In genomic region chr5:142262060-142262459, GRCm38 (mm10) we compare ENCODE assay signal across 28 mouse cellular contexts.
"Had no signal": no experiment of that assay in that cellular context is flagged by ENCODE, and none has a peak within 500 bp of the region (broad histone marks: within the 10 kb centered on the region; RNA-seq: fewer than 3 reads in every experiment).

No protein-coding gene starts in this region.

- H3K4me1 ChIP-seq: heart, embryonic 13.5 days; heart, embryonic 15.5 days; hindbrain, embryonic 12.5 days; intestine, embryonic 15.5 days; kidney, embryonic 15.5 days; limb, embryonic 13.5 days; limb, embryonic 15.5 days; liver, embryonic 12.5 days had no signal

- H3K4me2 ChIP-seq: heart, embryonic 11.5 days; heart, embryonic 13.5 days; heart, embryonic 15.5 days; hindbrain, embryonic 12.5 days; hindbrain, embryonic 14.5 days; intestine, embryonic 15.5 days; kidney, embryonic 15.5 days; limb, embryonic 13.5 days; limb, embryonic 15.5 days; liver, embryonic 12.5 days had no signal

- DNase-seq: gastrocnemius, adult 2 months; gastrocnemius, postnatal 10 days; gastrocnemius, postnatal 25 days; heart, adult 2 months; heart, postnatal 14 days; heart, postnatal 36 days; kidney, adult 2 months; kidney, adult 9 months; kidney, postnatal 14 days; kidney, postnatal 36 days; layer of hippocampus, adult 9-11 months; layer of hippocampus, postnatal 36 days; left cerebral cortex, postnatal 4 days had no signal

- H3K4me3 ChIP-seq: gastrocnemius, adult 2 months; heart, adult 2 months; heart, embryonic 13.5 days; heart, embryonic 15.5 days; hindbrain, embryonic 10.5 days; hindbrain, embryonic 12.5 days; intestine, embryonic 15.5 days; kidney, embryonic 15.5 days; limb, embryonic 13.5 days; limb, embryonic 15.5 days; liver, embryonic 12.5 days had no signal

- H3K27ac ChIP-seq: gastrocnemius, adult 2 months; heart, adult 2 months; heart, embryonic 13.5 days; heart, embryonic 15.5 days; hindbrain, embryonic 10.5 days; hindbrain, embryonic 12.5 days; hindbrain, embryonic 14.5 days; intestine, embryonic 15.5 days; kidney, embryonic 15.5 days; kidney, postnatal 0 days; limb, embryonic 13.5 days; limb, embryonic 15.5 days; liver, embryonic 12.5 days had no signal

- H3K9ac ChIP-seq: heart, embryonic 13.5 days; heart, embryonic 15.5 days; hindbrain, embryonic 12.5 days; hindbrain, embryonic 14.5 days; intestine, embryonic 15.5 days; kidney, embryonic 15.5 days; limb, embryonic 13.5 days; limb, embryonic 15.5 days; liver, embryonic 12.5 days had no signal

- H3K27me3 ChIP-seq: heart, embryonic 13.5 days; heart, embryonic 15.5 days; intestine, embryonic 15.5 days; kidney, embryonic 15.5 days; limb, embryonic 13.5 days; limb, embryonic 15.5 days; liver, embryonic 12.5 days had no signal

- H3K9me3 ChIP-seq: heart, embryonic 15.5 days; intestine, embryonic 15.5 days; limb, embryonic 15.5 days; liver, embryonic 12.5 days had no signal

- ATAC-seq: hindbrain, embryonic 16.5 days; inflammation-experienced regulatory T-cells, adult 6 months; intestine, embryonic 15.5 days; intestine, postnatal 0 days; liver, embryonic 12.5 days had no signal

- H3K36me3 ChIP-seq: heart, embryonic 13.5 days; heart, embryonic 15.5 days; hindbrain, embryonic 10.5 days; hindbrain, embryonic 12.5 days; intestine, embryonic 15.5 days; kidney, embryonic 15.5 days; limb, embryonic 13.5 days; limb, embryonic 15.5 days; liver, embryonic 12.5 days had no signal
